Mouse (Mus musculus) testis, postnatal 10 days (tissue): ENCODE measurements around the gene Stab1.

ENCODE experiments used
- DNase-seq: peaks from one replicate; pipeline ENCODE4 v3.0.0; 2021; ENCODE audit warnings: low spot score

The Stab1 gene

DNA sequence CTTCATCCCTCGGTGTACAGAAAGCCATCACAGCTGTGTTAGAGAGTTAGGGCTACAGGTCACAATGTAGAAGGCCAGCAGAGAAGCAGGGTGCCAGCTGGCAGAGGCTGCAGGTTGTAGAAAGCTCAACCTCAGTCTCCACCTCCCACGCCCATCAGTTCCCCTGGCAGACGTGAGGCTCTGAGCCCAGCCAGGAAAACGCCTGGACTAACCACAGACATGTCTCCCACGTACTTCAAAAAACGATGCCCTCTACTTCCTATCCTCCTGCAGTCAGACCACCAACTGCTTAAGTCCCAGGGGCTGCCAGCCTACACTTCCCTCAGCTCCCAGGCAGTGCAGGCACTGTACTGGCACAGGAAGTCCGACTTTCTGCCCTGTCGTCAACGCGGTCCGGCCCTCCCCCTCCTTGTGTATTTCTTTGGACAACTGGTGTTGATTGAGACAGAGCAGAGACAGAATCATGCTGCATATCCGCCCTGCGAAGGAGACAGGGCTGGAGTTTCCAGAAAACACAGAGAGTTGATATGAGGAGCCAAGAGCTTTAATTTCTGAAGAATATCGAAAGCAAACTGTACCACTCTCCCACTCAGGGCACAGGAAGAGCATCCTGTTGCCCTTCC is 26.6 kb upstream of the Stab1 start:
- DNase-seq, result peak; percentile 80

DNA sequence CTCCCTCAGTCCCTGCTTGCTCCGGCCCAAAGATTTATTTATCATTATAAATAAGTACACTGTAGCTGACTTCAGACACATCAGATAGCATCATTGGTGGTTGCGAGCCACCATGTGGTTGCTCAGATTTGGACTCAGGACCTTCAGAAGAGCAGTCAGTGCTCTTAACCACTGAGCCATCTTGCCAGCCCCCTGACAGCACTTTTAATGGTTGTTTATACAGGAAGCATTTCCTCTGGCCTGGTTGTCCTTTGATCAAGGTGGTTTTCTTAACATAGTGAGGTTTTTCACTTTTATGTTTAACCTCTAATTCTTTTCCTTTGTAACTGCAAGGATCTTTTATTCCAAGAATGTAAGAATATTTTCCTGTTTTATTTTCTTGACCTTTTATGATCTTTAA is 26.0 kb upstream of the Stab1 start:
- DNase-seq, result no peak

DNA sequence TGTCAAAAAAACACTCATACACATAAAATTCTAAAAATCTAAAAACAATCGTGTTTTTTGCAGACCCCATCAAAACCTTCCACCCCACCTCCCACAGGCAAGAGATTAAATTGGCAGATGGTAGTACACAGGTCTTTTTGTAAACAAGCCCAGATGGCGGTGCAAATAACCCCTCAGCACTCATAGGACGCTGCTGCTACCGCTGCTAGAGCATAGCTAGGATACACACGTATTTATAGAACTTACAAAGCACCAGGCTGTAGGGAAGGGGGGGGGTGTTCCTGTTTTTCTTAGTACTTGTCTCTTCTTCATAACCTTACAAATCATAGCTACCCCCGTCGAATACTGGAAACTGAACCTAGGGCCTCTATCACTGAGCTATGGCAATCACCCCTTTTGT is 25.4 kb upstream of the Stab1 start:
- no peak for DNase-seq

DNA sequence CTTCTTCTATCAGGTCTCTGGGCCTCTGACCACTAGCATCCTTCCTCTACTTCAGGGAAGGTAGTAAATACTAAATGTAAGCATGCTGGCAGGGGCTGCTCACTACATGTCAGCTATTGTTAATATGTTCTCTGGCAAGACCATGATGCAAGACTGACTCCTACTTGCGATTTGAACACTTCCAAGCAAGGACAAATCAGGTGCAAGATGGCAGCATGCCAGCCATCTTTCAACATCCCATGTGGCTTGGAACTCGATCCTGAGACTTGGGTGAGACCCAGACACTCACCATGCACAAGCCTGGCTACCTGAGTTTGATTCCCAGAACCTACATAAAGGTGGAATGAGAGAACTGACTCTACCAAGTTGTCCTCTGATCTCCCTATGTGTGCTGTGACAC is 23.5 kb upstream of the Stab1 start:
- no peak for DNase-seq

DNA sequence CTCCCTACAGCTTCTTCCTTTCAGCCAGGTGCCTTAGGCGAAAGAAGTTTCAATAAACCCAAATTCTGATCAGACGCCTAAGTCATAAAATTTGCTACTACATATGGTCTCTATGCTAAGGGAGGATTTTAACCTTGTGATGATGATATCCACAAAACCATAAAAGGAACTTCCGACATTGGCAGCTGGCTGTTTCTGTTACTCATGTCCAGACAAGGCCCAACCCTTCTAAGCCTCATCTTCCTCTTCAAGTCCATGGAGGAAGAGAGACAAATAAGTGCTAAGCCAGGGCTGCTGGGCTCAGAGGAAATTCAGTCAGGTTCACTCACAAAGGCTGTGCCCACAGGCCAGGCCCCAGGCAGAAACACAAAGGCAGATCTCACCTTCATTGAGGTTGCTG is 20.9 kb upstream of the Stab1 start:
- no peak for DNase-seq

DNA sequence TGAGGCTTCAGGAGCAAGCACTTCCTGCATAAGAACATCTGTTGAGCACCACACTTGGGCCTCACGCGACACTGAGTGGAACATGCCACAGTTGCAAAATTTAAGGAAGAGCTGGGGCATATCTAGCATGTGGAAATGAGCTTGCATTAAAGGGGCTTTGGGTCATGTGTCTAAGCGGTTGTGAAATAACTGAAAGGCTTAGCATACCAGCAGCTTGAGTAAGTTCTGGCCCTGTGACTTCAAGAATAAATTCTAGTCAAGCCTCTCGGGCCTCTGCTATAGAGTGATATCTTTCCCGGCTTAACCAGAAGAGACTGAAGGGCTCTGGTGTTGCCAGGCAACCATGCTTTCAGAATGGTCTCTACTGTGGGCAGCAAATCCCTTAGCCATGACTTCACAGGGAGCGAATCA is 20.3 kb upstream of the Stab1 start:
- DNase-seq, result no peak

DNA sequence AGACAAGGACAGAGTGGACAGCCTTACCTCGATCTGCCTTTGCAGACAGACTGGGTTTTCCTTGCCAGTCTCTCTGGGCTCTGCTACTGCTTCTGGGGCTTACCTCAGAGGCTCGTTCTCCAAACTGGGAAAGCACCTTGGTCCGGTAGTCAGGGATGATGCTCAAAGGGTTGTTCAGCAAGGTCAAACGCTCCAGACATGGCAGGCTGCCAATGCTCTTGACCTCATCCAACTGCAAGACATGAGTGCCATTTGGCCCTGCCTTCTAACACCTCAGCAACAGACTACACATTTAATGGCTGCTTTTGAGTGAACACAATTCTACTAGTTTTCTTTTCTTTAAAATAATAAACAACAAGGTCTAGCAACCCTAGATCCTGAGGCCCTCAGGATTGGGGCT is 18.2 kb upstream of the Stab1 start:
- no peak for DNase-seq

DNA sequence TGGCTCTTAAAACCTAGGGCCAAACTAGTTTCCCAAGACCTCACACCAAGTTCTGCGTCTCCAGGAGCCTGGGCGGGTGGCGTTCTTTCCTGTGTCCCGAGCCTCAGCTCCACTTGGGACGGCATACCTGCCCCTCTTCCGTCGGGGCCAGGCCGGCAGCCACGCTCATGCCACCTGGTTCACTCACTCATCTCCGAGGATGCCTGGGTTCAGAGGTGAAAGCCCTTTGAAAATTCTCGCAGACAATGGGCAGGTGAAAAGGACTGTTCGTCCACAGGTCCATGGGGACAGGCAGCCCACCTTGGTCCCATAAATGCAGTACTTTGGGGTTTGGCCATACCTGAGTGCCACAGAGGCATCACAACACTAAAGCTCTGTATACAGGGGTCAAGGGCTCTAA is 15.8 kb upstream of the Stab1 start:
- no peak for DNase-seq

DNA sequence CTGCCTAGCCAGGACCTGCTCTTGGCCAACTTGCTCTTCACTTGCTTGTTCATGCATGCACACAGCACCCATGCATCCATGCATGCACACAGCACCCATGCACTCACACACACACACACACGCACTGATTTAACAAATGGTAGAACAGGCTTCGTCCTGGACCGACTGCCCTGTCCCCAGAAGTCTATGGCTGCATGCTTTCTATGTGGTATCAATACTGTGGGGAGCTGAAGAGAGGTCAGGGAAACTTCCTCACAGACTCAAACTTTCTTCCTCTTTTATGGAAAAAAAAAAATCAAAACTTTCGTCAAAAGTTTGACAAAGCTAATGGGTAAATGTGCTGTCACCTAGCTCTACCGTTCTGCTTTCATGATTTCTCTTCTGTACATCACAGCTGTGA is 15.1 kb upstream of the Stab1 start:
- DNase-seq, result no peak

DNA sequence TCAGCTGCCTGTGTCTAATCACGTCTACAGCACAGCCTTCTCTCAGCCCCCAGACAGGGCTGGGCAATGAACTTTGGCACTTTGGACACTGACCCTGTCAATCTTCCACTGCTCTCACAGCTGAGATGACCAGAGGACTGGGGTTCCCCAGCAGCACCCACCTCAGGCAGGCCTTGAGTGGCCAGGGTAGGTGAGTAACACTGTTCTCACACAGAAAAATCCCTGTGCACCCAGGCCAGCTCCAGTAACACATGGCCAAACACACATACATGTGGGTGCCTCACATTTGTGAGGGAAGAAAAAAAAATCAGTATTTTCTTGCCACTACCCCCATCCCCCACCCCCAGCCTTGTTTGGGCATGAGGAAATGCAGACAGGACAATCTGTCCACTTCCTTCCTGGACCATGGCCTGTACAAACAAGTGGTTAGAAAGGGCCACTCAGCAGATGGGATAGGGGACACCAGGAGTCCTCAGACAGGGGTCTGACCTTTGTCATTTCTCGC is 14.4 kb upstream of the Stab1 start:
- no peak for DNase-seq

DNA sequence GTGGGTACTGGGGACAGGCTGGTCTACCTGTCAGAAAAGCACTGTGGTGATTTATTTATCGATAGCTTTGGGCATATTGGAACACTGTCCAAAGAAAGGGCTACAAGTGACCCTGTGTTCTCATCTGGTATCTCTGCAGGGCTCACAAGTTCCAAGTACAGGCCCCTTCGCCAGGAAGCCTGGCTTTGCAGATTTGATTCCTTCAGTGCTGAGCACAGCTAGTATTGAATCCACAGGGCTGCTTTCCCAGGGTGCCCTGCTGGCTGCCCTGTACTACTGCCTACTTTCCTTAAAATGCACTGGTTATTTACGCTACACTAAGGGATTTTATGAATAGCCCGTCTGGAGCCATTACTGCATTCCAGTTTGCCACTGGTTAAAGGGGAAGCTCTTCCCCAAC is 13.1 kb upstream of the Stab1 start:
- DNase-seq, result no peak

DNA sequence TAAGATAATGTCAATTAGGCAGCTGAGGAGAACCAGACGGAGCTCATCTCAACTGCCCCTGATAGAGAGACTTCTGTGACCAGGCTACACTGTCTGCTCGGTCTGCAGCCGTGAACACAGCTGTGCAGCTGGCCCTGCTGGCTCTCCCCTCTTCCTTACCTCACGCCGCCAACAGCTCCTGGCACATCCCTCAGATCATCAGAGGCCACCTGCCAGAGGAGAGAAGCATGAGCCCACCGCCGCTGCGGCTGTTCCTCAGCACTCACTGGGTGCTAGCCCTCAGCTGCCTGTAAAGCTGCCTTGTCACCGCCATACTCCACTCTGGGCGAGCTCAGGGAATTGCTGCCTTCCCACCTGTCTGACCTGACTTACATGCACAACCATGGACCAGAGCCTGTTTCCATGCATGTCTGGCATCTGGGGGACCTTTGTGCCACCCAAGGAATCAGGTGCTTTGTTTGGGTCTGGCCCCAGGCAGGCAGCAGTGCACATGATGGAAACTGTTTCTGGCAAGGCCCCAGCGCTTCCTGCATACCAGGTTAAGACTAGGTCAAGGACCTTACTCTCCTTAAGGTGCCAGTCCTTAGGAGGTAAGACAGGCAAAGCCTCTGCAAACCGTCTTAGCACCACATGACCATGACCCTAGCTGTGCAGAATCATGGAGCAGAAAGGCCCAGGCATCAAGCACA is 11.4 kb upstream of the Stab1 start:
- DNase-seq, result no peak

DNA sequence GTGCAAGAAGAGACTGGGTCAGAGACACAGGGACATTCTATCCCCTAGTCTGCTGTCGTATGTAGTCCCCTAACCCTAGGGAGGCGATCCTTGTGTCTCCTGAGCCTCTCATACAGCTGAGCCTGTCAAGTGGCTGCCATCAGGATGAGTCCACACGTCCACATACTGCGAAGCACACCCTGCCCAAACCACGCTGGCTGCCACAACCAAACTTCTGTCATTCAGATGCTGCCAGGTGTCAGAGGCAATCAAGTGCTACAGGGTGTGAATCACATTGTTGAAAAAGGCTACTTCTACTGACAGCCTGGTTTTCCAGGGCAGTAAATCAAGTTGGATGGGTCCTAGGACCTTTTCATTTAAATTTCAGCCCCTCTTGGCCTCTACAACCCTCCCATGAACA is 9.3 kb upstream of the Stab1 start:
- DNase-seq, result no peak

DNA sequence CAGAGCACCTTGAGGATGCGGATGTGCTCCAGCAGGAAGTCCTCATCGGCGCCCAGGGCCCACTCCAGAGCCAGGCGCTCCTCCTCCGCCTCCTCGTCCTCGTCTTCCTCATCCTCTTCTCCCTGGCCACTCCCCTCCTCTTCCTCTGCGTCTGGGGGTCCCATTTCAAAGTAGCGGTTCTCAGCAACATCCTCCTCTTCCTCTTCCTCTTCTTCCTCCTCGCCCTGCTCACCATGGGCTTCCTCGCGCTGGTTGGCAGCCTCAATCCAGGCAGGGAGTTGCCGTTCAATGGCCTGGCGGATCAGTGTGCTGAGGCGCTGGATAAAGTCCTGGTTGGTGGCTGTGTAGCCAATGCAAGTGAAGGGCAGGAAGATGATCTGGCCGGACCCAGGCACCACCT is 8.8 kb upstream of the Stab1 start:
- DNase-seq, result no peak

DNA sequence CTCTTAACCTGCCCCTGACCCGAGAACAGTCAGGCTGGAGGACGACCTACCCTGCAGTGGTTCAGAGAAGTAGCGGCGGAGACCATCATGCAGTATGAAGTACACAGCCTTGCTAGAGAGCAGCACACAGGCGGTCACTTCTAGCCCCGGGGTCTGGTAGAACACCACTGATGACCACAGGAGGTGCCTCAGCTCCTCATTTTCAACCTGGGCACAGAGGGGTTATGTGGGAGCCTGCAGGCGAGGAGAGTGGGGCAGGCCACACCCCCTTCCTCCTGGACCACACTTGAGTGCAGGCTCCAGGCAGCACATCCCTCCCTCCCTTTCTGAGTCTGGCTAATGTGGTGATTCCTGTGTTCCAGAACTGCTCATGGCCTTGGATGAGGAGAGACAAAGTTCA is 5.1 kb upstream of the Stab1 start:
- no peak for DNase-seq

DNA sequence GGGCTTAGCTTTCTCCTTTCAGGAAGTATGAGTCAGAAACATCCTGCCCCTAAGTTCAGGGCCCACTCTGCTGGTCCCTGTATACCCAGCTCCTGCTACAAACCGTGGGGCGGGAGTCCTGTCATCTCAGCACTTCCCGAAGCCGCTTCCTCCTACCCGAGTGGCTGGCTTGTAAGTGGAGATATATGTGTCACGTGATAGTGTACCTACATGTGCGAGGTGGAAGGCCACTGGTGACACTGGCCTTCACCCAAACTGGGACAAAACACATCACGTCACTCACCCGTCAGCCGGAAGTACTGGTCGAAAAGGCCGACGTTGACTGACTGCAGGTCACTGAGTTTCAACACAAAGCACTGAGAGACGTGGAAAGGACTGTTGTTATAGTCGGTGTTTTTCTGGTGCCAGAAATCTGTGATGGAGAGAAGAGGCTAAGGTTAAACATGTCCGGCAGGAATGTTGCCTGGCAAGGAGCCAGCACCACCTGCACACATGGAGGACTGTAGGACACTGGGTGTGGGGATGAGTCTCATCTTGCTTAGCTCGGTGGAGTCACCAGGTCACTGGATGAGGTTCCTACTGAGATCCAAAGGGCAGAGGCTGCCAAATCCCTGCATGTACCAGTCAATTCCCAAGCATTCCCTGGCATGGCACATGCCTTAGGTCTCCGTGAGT is 4.5 kb upstream of the Stab1 start:
- DNase-seq, result no peak

DNA sequence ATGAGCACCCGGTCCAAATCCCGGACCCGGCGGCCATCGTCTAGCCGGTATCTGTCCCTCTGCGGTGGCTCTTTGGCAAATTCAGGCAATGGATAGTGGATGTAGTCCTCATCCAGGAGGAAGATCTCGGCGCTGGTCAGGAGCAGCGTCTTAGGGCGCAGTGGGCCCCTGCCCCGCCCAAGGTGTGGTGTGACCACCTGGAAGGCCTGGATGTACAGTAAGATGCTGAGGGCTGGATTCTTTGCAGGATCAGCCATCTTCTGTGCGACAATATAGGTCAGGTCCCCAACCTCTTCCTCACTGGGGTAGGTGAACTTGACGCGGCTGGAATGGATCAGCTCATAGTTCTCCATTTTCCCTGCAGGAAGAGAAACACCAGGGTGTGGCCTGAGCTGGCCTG is 3.4 kb upstream of the Stab1 start:
- no peak for DNase-seq

DNA sequence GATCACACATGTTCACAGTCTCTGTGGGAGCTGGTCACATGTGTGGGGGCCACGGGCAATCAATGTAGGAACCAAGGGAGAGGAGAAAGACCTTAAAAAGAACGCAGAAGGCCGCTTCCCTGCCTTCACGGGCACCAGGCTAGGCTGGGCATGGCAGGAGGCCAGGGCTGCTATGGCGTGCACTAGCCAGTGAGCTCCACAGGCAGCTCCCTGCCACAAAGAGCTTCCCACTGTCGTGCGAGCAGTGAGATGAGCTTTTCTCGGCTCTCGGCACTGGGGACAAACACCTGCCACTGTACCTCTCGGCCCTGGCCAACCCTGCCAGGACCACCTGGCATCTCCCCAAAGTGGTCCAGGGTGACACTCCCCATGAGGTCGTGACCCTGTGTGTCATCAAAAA is 2.9 kb upstream of the Stab1 start:
- DNase-seq, result no peak

DNA sequence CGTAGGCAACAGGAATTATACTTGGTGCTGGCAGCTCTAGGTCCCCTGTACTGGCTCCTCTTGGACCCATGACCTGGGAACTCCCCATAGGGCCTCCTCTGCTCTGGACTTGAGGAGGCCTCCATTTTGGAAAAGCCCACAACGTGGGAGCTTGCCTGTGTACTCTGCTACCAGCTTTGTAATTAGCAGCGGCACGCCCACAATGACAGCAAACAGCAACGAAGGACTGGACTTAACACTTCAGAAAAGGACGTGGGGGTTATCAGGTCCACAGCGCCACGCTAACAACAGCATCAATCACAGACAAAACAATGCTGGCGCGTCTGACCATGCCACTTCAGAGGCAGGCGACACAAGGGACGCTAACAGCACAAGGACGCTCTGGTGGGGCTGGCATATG is 2.5 kb upstream of the Stab1 start:
- DNase-seq, result no peak

DNA sequence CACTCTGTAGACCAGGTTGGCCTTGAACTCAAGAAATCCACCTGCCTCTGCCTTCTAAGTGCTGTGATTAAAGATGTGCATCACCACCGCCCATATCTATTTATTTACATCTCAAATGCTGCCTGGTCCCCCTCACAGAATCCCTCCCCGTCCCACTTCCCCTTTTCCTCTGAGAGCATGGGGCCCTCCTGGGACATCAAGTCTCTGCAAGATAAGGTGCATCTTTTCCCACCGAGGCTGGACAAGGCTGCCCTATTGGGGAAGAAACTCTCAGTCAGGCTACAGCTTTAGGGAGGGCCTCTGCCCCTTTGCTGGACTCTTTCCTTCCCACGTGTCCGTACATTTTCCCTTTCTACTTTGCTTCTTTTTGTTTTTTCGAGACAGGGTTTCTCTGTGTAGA is 1.1 kb upstream of the Stab1 start:
- DNase-seq, result no peak

DNA sequence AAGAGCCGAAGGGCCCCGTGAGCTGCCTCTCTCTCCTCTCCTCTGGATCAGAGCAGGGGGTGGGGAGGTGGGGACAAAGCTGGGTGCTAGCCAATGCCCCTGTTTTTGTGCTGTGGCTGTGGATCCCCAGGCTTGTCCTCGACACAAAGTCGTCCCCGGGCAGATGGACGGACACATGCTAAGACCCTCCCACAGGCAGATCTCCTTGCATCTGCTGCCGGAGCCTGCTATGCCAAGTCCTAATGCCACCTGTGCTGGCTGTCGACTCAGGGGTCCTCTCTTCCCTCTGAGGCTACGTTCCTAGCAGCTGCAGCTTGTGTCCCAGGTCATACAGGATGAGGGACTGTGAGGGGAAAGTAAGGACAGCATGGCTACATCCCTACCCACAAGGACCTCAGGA is 1.6 kb downstream of the Stab1 start:
- no peak for DNase-seq

DNA sequence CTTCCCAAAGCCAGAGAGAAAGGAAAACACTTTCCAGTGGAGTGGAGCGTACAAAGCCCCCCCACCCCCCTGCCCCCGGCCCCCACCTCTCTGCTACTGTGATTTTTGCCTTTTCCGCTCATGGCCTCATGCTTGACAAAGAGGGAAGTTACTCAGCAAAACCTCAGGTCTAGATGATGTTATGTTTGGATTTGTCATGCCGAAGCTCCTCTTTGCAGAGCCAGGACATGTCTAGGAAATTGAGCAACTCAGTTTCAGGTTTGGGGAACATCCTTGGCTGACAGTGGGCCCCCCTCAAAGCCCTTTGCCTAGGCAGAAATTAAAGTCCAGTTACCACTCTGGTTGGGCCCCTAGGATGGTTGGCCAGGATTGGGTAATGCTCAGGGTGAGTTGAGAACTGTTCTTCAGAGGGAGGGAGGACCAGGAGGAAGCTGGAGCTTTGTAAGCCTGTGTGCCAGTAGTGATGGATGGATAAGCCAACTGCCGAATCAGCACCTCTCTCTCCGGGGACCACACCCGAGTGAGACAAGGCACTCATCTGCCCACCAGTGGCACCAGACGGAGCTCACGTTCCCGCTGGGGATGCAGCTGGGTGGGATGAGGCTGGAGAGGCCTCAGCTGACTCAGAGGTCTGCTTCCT is 2.3 kb downstream of the Stab1 start:
- DNase-seq, result no peak

DNA sequence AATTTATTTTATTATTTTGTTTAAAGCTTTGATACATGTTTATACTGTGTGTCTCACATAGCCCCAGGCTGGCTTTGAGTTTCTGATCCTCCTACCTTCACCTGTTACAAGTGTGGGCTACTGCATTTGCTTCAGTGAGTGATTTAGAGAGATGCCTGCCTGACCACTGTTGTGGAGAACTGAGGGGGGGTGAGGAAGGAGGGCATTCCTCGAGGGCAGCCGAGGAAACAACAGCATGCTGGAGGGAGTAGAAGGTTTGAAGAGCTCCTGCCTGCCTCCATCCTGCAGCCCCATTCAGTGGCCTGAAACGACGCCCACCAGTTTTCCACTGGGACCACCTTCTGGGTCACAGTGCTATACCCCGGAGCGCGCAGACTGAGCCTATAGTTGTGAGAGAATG is 3.0 kb downstream of the Stab1 start:
- DNase-seq, result no peak
